Mouse (Mus musculus): Measurements from ENCODE around the gene Dlg2.

Dlg2 gene

DNA sequence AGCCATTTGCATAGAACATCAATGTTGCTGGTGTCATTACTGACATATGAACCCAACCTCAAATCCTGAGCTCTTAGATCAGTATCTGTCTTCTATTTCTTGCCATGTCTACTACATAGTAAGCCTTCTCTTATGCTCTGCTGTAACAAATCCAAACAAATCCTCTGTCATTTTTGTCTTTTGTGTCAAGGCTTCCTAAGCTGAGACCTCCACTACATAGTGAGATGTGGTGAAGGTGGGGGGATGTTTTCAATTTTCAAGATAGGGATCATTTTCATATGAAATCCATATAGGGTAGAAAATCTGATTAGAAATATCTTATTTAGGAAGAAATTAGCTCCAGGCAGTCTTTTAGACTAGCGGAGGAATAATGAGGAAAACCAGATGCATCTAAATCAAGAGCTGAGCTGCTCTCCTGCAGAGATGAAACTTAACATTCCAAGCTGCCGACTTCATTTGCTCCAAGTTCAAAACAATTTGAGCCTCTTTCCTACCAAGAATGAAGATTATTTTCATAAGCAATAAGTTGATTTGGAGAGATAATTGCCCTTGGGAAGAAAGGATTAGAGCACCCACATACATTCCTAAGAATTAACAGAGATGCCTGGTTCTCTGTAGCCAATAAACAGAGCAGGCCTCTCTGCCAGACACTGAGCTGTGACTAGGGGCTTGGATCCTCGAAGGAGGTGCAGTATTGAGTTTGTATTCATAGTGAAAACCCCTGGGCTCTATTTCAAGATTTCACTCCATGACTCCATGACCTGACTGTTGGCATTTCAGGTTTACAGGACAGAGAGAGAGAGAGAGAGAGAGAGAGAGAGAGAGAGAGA lies 2009.6 kb downstream of the Dlg2 start:
- no peak for TF ChIP-seq POU5F1 (IDR thresholded peaks at IDR 0.05; ENCODE audit: borderline replicate concordance, low read length)
- no peak overlapping the region for H3K4me3 ChIP-seq (replicated peaks; ENCODE audit: low read length)
- H3K27me3 ChIP-seq (ENCODE audit: insufficient read depth, low read length) = no peaks in the 10 kb centered on the region
- H3K4me1 ChIP-seq (replicated peaks; ENCODE audit: low read depth, low read length) = no peaks in the 10 kb centered on the region
- no peaks in the 10 kb centered on the region for H3K9me3 ChIP-seq (ENCODE audit: low read length)
- no peaks in the 10 kb centered on the region for H3K36me3 ChIP-seq (ENCODE audit: insufficient read depth, low read length)

DNA sequence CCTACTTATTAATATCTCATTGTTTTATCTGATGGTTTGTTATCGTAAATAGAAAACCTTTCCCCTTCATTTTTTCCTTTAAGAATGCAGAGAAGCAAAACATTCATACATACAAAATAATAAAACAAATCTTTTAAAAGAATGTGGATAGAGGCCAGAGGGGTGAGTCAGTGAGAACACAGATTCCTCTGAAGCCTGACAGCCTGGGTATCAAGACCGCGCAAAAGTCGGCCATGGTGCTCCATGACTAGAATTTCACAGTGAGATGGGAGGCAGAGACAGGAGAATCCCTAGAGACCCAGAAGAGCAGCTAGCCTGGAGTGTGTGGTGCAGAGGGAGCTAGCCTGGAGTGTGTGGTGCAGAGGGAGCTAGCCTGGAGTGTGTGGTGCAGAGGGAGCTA lies 2010.4 kb downstream of the Dlg2 start:
- Histone ChIP-seq H3K4me3 (replicated peaks; ENCODE audit: low read length) (no peak overlapping the region), H3K27me3 (ENCODE audit: insufficient read depth, low read length) (no peaks in the 10 kb centered on the region), H3K36me3 (ENCODE audit: insufficient read depth, low read length) (no peaks in the 10 kb centered on the region), H3K9me3 (ENCODE audit: low read length) (no peaks in the 10 kb centered on the region), H3K4me1 (replicated peaks; ENCODE audit: low read depth, low read length) (no peaks in the 10 kb centered on the region)
- TF ChIP-seq POU5F1 (IDR thresholded peaks at IDR 0.05; ENCODE audit: borderline replicate concordance, low read length) = no peak
- no peak for TF ChIP-seq CTCF (conservative IDR thresholded peaks at IDR 0.05; ENCODE audit: low read length)
- no peak for TF ChIP-seq NANOG (IDR thresholded peaks at IDR 0.05; ENCODE audit: borderline replicate concordance, low read length)

DNA sequence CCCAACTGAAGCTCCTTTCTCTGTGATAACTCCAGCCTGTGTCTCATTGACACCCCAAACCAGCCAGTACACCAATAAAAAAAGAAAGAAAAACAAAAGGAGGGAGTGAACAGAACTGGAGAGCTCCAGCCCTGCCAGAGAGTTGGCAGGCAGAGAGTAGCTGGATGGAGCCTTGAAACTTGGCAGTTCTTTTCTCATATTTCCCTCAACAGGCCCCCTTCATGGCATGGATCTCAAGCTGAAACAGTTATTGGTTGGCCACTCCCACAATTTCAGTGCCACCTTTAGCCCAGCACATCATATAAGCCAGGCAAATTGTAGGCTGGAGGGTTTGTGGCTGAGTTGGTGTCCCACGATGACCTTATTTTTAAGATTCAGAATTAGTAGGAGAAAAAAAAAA lies 2015.8 kb downstream of the Dlg2 start:
- H3K36me3 ChIP-seq (ENCODE audit: insufficient read depth, low read length) = no peaks in the 10 kb centered on the region
- no peak overlapping the region for H3K4me3 ChIP-seq (replicated peaks; ENCODE audit: low read length)
- no peaks in the 10 kb centered on the region for H3K27me3 ChIP-seq (ENCODE audit: insufficient read depth, low read length)
- no peaks in the 10 kb centered on the region for H3K9me3 ChIP-seq (ENCODE audit: low read length)
- no peak for TF ChIP-seq POU5F1 (IDR thresholded peaks at IDR 0.05; ENCODE audit: borderline replicate concordance, low read length)
- no peak for TF ChIP-seq NANOG (IDR thresholded peaks at IDR 0.05; ENCODE audit: borderline replicate concordance, low read length)
- no peak for TF ChIP-seq CTCF (conservative IDR thresholded peaks at IDR 0.05; ENCODE audit: low read length)
- H3K4me1 ChIP-seq (replicated peaks; ENCODE audit: low read depth, low read length) = no peaks in the 10 kb centered on the region

DNA sequence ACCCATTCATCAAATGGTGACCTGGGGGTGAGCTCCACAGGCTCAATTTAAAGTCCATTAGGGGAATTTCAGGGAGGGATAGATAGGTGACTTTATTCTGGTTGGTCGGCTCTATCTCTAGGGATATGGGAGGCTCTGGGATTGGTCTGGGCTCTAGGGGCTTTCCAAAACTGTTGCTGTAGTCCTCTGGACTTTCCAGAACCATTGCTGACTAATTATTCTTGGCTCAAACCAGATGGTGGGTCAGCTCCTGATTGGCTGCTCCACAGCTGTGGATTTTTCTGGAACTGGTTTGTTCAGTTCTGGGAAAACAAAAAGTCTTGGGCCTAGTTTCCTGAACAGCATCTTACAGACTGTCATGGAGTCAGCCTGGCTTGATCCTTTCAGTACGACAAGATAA lies 2017.0 kb downstream of the Dlg2 start:
- no peak overlapping the region for H3K4me3 ChIP-seq (replicated peaks; ENCODE audit: low read length)
- H3K4me1 ChIP-seq (replicated peaks; ENCODE audit: low read depth, low read length) = no peaks in the 10 kb centered on the region
- H3K36me3 ChIP-seq (ENCODE audit: insufficient read depth, low read length) = no peaks in the 10 kb centered on the region
- no peak for TF ChIP-seq POU5F1 (IDR thresholded peaks at IDR 0.05; ENCODE audit: borderline replicate concordance, low read length)
- TF ChIP-seq NANOG (IDR thresholded peaks at IDR 0.05; ENCODE audit: borderline replicate concordance, low read length) = no peak
- no peak for TF ChIP-seq CTCF (conservative IDR thresholded peaks at IDR 0.05; ENCODE audit: low read length)
- no peaks in the 10 kb centered on the region for H3K9me3 ChIP-seq (ENCODE audit: low read length)
- H3K27me3 ChIP-seq (ENCODE audit: insufficient read depth, low read length) = no peaks in the 10 kb centered on the region
